Mouse (Mus musculus) bone marrow macrophage, adult 2 months (primary cell): Measurements from ENCODE around the gene Zswim8. TPM values are rescaled to one million over a fixed set of nuclear protein-coding genes. Genes with fewer than 3 reads are reported as not detected.

Experiments used
- H3K27ac ChIP-seq: 2 replicates; pipeline ENCODE4 v1.5.1; 2012; ENCODE audit warnings: low read depth, low read length; ENCODE audit not compliant: insufficient read depth
- H3K4me1 ChIP-seq: 2 replicates; pipeline ENCODE4 v1.6.1; 2012; ENCODE audit warnings: low read length; ENCODE audit not compliant: control insufficient read depth, insufficient read depth
- H3K4me3 ChIP-seq: 2 replicates; pipeline ENCODE4 v1.5.1; 2012; ENCODE audit warnings: mild to moderate bottlenecking, low read length, moderate library complexity; ENCODE audit not compliant: insufficient read depth
- CTCF ChIP-seq: IDR thresholded peaks from 2 replicates; pipeline ENCODE4 v1.5.1; 2012; ENCODE audit warnings: low read depth, mild to moderate bottlenecking, low read length, moderate library complexity
- POLR2A ChIP-seq: IDR thresholded peaks from 2 replicates; pipeline ENCODE4 v1.6.1; 2012; ENCODE audit warnings: mild to moderate bottlenecking, low read depth, low read length, borderline replicate concordance
- polyA plus RNA-seq: library from polyadenylated mRNA; stranded (reverse); fragments of >200 nt; gene quantifications from 2 replicates; pipeline ENCODE4 v1.2.4, GENCODE M21; 2012; ENCODE audit not compliant: missing spikeins, insufficient read depth, insufficient read length

The Zswim8 gene
- polyA plus RNA-seq, 1 experiment = 94.2 TPM

- TF ChIP-seq CTCF (no peak), POLR2A (no peak)
- Histone ChIP-seq H3K27ac (no peak overlapping the region), H3K4me1 (no peaks in the 10 kb centered on the region)
These were observed 39.9 kb upstream of the Zswim8 start for GRCm38 (mm10) chr14:20667469-20667868.

GRCm38 (mm10) chr14:20668154-20668810 lies 39.1 kb upstream of the Zswim8 start, which contains the start of gene Synpo2l:
Gene Synpo2l (minus strand): TSS chr14:20668354.
- Histone ChIP-seq H3K4me1 (peaks cover 1% of the 10 kb centered on the region; the same call in 1 of the 2 replicates), H3K27ac (no peak within 1 kb of the TSS), H3K4me3 (no peak within 1 kb of the TSS)
- no peak for TF ChIP-seq POLR2A
- no peak for TF ChIP-seq CTCF

More at GRCm38 (mm10) chr14:20667469-20667868, 39.9 kb upstream of the Zswim8 start:
- no peak overlapping the region for H3K4me3 ChIP-seq

DNA sequence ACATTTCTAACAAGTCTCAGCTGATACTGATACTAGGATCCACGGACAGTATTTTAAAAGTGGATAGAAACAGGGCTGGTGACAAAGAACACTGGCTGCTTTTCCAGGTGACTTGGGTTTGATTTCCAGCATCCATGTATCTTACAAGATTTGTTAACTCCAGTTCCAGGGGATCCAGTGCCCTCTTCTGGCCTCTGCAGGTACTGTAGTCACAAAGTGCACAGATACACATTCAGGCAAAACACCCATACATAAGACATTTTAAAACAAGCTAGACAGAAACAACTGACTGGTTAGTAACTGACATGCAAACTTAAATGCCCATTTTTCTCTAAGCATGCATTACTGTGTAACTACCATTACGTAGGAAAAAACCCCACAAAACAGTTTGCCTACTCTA lies 34.4 kb upstream of the Zswim8 start:
- TF ChIP-seq CTCF (no peak), POLR2A (no peak)
- H3K4me1 ChIP-seq = peaks cover 4% of the 10 kb centered on the region; the same call in 1 of the 2 replicates
- H3K4me3 ChIP-seq = no peak overlapping the region
- H3K27ac ChIP-seq = peak overlapping the region; percentile 13; the same call in 1 of the 2 replicates

DNA sequence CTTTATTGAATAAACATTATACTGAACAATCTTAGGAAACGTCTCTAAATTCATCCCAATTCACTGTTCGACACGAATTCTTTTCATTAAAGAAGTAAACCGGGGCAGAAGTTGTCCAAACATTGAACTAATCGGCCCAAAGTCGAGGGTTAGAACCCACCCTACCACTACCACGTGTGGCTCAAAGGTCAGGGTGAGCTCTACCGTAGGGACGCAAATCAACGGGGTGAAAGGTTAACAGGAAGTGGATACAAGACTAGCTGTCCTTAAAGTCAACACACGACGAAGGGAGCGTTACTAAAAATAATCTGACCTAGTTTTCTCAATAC lies 33.7 kb upstream of the Zswim8 start:
- Histone ChIP-seq H3K27ac (peak overlapping the region; percentile 61), H3K4me3 (peak overlapping the region; percentile 36), H3K4me1 (peaks cover 4% of the 10 kb centered on the region; the same call in 1 of the 2 replicates)
- no peak for TF ChIP-seq POLR2A
- TF ChIP-seq CTCF = no peak

GRCm38 (mm10) chr14:20674064-20674833 lies 33.1 kb upstream of the Zswim8 start, which contains the start of gene Sec24c:
Gene Sec24c (plus strand): TSS chr14:20674308.
- H3K4me3 ChIP-seq = peak within 1 kb of the TSS; percentile 88
- TF ChIP-seq CTCF (no peak), POLR2A (no peak)

GRCm38 (mm10) chr14:20677906-20678305 lies 29.4 kb upstream of the Zswim8 start:
- Histone ChIP-seq H3K4me1 (peaks cover 9% of the 10 kb centered on the region; the same call in 1 of the 2 replicates), H3K27ac (no peak overlapping the region), H3K4me3 (no peak overlapping the region)
- TF ChIP-seq CTCF (no peak), POLR2A (no peak)

More at GRCm38 (mm10) chr14:20674064-20674833, 33.1 kb upstream of the Zswim8 start, which contains the start of gene Sec24c:
- Histone ChIP-seq H3K27ac (peak within 1 kb of the TSS; percentile 80), H3K4me1 (peaks cover 4% of the 10 kb centered on the region; the same call in 1 of the 2 replicates)

GRCm38 (mm10) chr14:20681742-20682141 lies 25.6 kb upstream of the Zswim8 start:
- no peak overlapping the region for H3K4me3 ChIP-seq
- TF ChIP-seq POLR2A (no peak), CTCF (no peak)
- no peak overlapping the region for H3K27ac ChIP-seq
- peaks cover 11% of the 10 kb centered on the region for H3K4me1 ChIP-seq

DNA sequence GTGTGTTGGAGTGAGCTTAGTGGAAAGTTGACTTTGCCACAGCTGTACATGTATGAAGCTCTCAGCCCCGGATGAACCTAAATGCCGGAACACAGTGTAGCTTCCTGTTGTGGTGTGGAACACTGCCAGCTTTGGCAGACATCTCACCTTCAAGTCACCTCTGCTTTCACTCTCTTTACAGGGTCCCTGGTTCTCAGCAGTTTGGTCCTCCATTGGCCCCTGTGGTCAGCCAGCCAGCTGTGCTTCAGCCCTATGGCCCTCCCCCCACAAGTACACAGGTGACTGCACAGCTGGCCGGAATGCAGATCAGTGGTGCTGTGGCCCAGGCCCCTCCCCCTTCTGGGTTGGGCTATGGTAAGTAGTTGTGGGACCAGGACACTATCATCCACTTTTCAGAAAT lies 24.9 kb upstream of the Zswim8 start:
- TF ChIP-seq POLR2A (no peak), CTCF (no peak)
- Histone ChIP-seq H3K27ac (no peak overlapping the region), H3K4me1 (peaks cover 11% of the 10 kb centered on the region), H3K4me3 (no peak overlapping the region)

- no peak for TF ChIP-seq POLR2A
- TF ChIP-seq CTCF = no peak
- H3K4me3 ChIP-seq = no peak overlapping the region
- H3K4me1 ChIP-seq = peaks cover 9% of the 10 kb centered on the region
- H3K27ac ChIP-seq = no peak overlapping the region
These were observed 20.8 kb upstream of the Zswim8 start for GRCm38 (mm10) chr14:20686576-20686975.

DNA sequence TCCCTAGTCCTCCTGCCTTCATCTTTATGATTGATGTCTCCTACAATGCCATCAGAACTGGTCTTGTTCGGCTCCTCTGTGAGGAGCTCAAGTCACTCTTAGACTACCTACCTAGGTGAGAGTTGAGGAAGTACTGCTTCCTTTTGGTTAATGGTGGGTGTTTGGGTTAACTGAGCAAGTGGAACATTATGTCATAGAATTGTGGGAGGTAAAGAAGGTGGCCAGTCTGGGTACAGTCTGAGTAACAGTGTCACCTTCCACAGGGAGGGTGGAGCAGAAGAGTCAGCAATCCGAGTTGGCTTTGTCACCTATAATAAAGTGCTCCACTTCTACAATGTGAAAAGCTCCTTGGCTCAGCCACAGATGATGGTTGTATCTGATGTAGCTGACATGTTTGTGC lies 18.3 kb upstream of the Zswim8 start:
- H3K4me3 ChIP-seq = no peak overlapping the region
- peaks cover 8% of the 10 kb centered on the region for H3K4me1 ChIP-seq
- no peak overlapping the region for H3K27ac ChIP-seq
- TF ChIP-seq CTCF (no peak), POLR2A (no peak)
